Mouse (Mus musculus) bone marrow, adult 2 months (tissue): ENCODE measurements around the gene Cacna1d. TPM values are rescaled to one million over a fixed set of nuclear protein-coding genes. Genes with fewer than 3 reads are reported as not detected.
A peak's percentile ranks its signal among the peaks of the same experiment; 100 is the strongest.

Experiments
- H3K27ac ChIP-seq: fragments of 200-500 bp; 2 replicates; pipeline ENCODE4 v1.5.1; 2012; ENCODE audit warnings: low read depth, mild to moderate bottlenecking, control low read depth, inconsistent platforms, low read length; ENCODE audit not compliant: control insufficient read depth, poor library complexity, insufficient read depth
- H3K4me1 ChIP-seq: fragments of 200-500 bp; 2 replicates; pipeline ENCODE4 v1.6.1; 2011; ENCODE audit warnings: low read length; ENCODE audit not compliant: control insufficient read depth, insufficient read depth
- H3K4me3 ChIP-seq: fragments of 200-500 bp; replicated peaks from 2 replicates; pipeline ENCODE3; 2011; ENCODE audit warnings: mild to moderate bottlenecking, low read depth, low read length, control low read depth; ENCODE audit not compliant: control insufficient read depth
- CTCF ChIP-seq: fragments of 200-500 bp; IDR thresholded peaks from 2 replicates; pipeline ENCODE4 v1.5.1; 2011; ENCODE audit warnings: low read length, control low read depth; ENCODE audit not compliant: control insufficient read depth, insufficient read depth
- POLR2A ChIP-seq: fragments of 200-500 bp; IDR thresholded peaks from 2 replicates; pipeline ENCODE4 v1.6.1; 2011; ENCODE audit warnings: low read depth, mild to moderate bottlenecking, control low read depth, low read length, borderline replicate concordance; ENCODE audit not compliant: control insufficient read depth
- WGBS: fragments of 180-500 bp; shearing (Covaris S2); methylation state at CpG from one replicate; pipeline ENCODE4 v1.1.7; 2018; 5-methylcytosine and 5-hydroxymethylcytosine counted together
- polyA plus RNA-seq: library from polyadenylated mRNA; stranded (reverse); fragments of >200 nt; gene quantifications from 2 replicates; pipeline ENCODE4 v1.2.4, GENCODE M21; 2011; ENCODE audit warnings: low replicate concordance; ENCODE audit not compliant: missing spikeins, insufficient read depth, insufficient read length

The Cacna1d gene
- polyA plus RNA-seq, 1 experiment, result 1.7 TPM

- H3K27ac ChIP-seq, result no peak overlapping the region
- H3K4me1 ChIP-seq, result no peaks in the 10 kb centered on the region; the same call in 1 of the 2 replicates
- H3K4me3 ChIP-seq, result no peak overlapping the region
- TF ChIP-seq POLR2A, result no peak
- no peak for TF ChIP-seq CTCF
- WGBS, result 75% methylated on average over 7 of the region's 7 CpGs
Measured at GRCm38 (mm10) chr14:30147774-30148173, 343.5 kb downstream of the Cacna1d start.

GRCm38 (mm10) chr14:30138379-30138964, 352.8 kb downstream of the Cacna1d start:
- no peak overlapping the region for H3K4me3 ChIP-seq
- TF ChIP-seq POLR2A (no peak), CTCF (no peak)
- 80% methylated on average over 11 of the region's 11 CpGs for WGBS

DNA sequence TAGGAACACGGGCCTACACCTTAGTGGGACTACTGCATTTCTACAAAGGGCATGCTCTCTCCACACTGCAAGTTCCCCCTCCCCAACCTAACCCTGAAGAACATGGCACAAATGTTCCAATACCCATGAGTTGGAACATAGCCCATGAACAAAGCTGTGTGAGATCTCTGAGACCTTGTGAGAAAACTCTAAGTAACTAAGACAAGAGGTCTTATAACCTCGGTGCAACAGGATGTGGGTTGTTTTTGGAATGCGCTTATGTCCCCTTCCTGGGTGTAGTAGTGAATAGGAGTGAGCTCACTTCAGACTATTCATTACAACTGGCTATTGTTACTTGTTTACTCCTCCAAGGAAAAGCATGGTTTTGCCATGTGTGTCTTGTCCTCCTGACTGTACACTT, 353.3 kb downstream of the Cacna1d start:
- TF ChIP-seq CTCF (no peak), POLR2A (no peak)
- Histone ChIP-seq H3K27ac (no peak overlapping the region), H3K4me1 (peaks cover 2% of the 10 kb centered on the region; the same call in 1 of the 2 replicates), H3K4me3 (no peak overlapping the region)
- 60% methylated on average over 3 of the region's 3 CpGs for WGBS

More at GRCm38 (mm10) chr14:30138379-30138964, 352.8 kb downstream of the Cacna1d start:
- no peak overlapping the region for H3K27ac ChIP-seq
- peaks cover 2% of the 10 kb centered on the region; the same call in 1 of the 2 replicates for H3K4me1 ChIP-seq

DNA sequence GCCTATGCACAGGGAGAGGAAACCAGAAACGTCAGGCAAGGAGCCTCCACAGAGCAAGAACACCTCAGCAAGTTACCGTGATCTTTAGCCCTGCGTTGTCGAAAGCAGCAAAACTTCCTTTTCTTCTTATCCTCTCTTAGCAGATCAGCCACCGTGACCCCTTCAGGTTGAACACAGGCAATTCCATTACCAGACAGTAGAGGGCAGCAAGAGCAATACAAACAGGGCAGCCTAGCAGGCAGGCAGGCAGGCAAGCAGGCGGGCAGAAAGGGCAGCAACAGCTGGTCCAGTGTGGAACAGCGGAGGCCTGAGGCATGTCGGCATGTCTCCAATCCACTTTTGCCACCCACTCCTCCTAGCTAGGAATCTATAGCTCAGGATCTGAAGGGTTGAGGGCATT, 354.3 kb downstream of the Cacna1d start:
- TF ChIP-seq CTCF (peak; percentile 92), POLR2A (no peak)
- H3K27ac ChIP-seq, result no peak overlapping the region
- WGBS, result 4% methylated on average over 8 of the region's 8 CpGs
- H3K4me1 ChIP-seq, result peaks cover 2% of the 10 kb centered on the region; the same call in 1 of the 2 replicates
- no peak overlapping the region for H3K4me3 ChIP-seq

GRCm38 (mm10) chr14:30135351-30135750, 355.9 kb downstream of the Cacna1d start:
- H3K27ac ChIP-seq, result no peak overlapping the region
- H3K4me3 ChIP-seq, result no peak overlapping the region
- peaks cover 2% of the 10 kb centered on the region; the same call in 1 of the 2 replicates for H3K4me1 ChIP-seq
- 80% methylated on average over 10 of the region's 10 CpGs for WGBS
- TF ChIP-seq CTCF (no peak), POLR2A (no peak)

- WGBS, result 67% methylated on average over 3 of the region's 3 CpGs
- Histone ChIP-seq H3K4me1 (peaks cover 2% of the 10 kb centered on the region; the same call in 1 of the 2 replicates), H3K4me3 (no peak overlapping the region), H3K27ac (no peak overlapping the region)
- TF ChIP-seq POLR2A (no peak), CTCF (no peak)
Measured at GRCm38 (mm10) chr14:30133684-30134083, 357.6 kb downstream of the Cacna1d start.

- TF ChIP-seq POLR2A (no peak), CTCF (no peak)
- no peak overlapping the region for H3K4me3 ChIP-seq
- H3K4me1 ChIP-seq, result no peaks in the 10 kb centered on the region; the same call in 1 of the 2 replicates
- WGBS, result 73% methylated on average over 3 of the region's 3 CpGs
- no peak overlapping the region for H3K27ac ChIP-seq
Measured at GRCm38 (mm10) chr14:30131256-30131655, 360.0 kb downstream of the Cacna1d start.

DNA sequence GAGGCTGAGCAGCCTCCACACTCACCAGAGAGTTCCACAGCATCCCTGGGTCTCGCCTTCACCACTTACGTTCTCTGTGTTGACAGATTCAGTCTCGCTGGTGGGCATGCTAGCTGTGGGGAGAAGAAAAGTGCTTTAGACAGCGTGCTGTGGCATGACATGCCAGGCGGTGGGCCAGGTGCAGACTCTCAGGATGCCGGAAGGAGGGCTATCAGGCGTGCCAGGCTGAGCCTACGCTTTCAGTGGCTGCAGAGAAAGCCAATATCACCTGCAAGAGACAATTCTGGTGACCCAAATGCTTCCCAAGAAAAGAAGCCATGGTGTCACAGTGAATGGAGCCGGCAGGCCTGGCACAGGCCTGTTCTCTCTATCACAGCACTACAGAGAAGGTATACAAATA, 361.2 kb downstream of the Cacna1d start:
- Histone ChIP-seq H3K4me3 (no peak overlapping the region), H3K27ac (no peak overlapping the region), H3K4me1 (no peaks in the 10 kb centered on the region; the same call in 1 of the 2 replicates)
- WGBS, result 86% methylated on average over 9 of the region's 9 CpGs
- TF ChIP-seq CTCF, result no peak
- no peak for TF ChIP-seq POLR2A
